Mouse (Mus musculus) adrenal gland, adult 18-20 months (tissue): ENCODE measurements around the gene Arg1. TPM values are rescaled to one million over a fixed set of nuclear protein-coding genes. Genes with fewer than 3 reads are reported as not detected.

Source experiments
- DNase-seq, 2 experiments: peaks; one replicate each; pipeline ENCODE4 v3.0.0; 2021 to 2022; ENCODE audit warnings: low spot score in 2 of 2
- long read RNA-seq, 2 experiments: library from polyadenylated mRNA; stranded (forward); transcript quantifications; one replicate each; pipeline ENCODE4 v2.0.0; 2021
- total RNA-seq, 2 experiments: library from RNA; stranded (reverse); gene quantifications; 1 replicate in 1 of 2; 2 replicates in 1 of 2; pipeline ENCODE4 v1.2.3; 2021

Arg1 gene
- under 1 TPM; 0.19 to 0.27 TPM for total RNA-seq
- long read RNA-seq, experiment 1: 0 reads
- long read RNA-seq, experiment 2: 0 reads

DNA sequence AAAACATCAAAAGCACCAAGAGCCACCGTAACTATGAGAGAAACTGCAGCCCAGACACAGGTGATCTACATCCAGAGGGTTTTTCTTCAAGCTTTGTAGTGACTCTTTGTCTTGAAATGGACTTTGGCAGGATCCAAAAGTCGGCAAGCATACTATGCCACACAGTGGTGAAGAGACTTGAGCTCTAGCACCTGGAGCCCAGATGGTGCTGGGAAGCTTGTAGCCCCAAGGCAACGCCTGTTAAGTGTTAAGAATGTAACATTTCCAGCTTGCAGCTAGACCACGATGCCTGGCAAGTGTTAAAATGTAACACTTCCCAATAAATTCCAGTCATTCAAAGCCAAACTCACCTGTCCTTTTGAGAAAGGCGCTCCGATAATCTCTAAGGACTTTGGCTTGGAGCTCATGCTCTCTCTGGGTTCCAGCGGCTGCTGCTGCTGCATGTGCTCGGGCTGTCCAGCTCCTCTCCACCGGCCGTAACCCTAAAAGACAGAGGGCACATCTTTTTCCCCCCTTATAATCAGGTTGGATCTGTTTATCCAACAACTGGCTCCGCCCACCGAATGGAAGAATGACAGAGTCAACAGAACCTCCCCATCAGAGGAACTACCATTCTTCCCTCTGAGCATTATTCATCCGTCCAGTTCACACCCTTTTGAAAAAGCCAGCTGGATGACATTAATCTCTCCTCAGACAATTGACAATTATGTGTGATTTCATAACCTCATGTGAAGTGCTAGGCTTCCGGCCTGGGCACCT is at the start of gene Arg1:
Gene Arg1, minus strand, starts transcription at position 523 of the 759 bp plus-strand sequence.
- DNase-seq: no peak

GRCm38 (mm10) chr10:24973845-24974514 is 46.7 kb upstream of the Arg1 start:
- no peak for DNase-seq

DNA sequence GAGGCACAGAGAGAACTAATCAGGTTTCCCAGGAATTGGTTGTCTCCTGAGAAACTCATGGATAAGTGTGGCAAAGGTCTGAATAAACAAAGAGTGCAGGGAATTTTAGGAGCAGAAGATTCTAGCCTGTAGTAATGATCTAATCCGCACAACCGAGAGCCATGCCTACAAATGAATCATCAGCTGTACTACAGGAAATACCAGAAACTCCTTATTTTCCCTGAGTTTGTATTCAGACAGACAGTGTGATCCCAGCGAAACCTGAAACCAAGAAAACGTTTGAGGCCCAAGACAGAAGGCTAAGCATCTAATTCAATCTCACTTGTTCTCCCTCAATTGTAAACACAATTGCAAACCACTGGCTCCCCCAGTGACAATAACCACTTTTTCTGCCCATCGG is 46.1 kb upstream of the Arg1 start:
- DNase-seq: no peak

GRCm38 (mm10) chr10:24972923-24973322 is 45.6 kb upstream of the Arg1 start:
- DNase-seq: no peak

GRCm38 (mm10) chr10:24965821-24966550 is 38.7 kb upstream of the Arg1 start:
- DNase-seq: no peak

DNA sequence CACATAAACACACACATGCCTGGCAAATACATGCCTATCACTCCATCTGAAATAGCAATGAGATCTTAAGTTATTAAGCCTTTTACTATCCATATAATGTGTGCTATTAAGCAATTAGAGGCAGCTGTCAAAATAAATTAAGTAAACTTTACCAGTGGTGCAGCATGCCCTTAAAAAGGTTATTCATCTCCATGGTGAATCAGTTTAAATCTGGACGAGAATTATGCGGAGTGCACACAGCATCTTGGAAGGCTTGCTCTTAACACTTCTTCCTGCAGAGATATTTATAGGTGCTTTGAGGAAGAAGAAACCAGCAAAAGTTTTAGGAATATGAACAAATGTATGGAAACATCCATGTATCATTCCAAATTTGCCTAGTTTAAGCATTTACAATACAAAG is 34.6 kb upstream of the Arg1 start:
- DNase-seq: no peak

DNA sequence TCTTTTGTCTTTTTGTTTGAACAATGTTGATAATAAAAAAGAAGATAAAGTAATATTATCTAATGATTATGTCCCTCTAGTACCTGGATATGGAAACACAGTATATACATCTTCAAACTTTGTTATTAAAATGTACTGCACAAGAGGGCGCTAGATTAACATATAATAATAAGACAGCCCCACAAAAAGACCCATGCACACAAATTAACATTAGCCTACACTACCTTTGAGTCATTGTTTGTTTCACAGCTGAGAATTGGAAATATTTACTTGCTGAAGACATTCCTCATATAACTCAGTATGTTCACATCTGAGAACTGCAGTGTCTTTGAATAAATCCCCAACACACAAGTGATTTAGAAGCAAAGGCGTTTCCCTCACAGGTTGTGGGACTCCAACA is 33.8 kb upstream of the Arg1 start:
- DNase-seq: no peak

- DNase-seq: peak in 1 of 2 experiments; percentile 21
These were observed 32.0 kb upstream of the Arg1 start for GRCm38 (mm10) chr10:24959043-24959916.

DNA sequence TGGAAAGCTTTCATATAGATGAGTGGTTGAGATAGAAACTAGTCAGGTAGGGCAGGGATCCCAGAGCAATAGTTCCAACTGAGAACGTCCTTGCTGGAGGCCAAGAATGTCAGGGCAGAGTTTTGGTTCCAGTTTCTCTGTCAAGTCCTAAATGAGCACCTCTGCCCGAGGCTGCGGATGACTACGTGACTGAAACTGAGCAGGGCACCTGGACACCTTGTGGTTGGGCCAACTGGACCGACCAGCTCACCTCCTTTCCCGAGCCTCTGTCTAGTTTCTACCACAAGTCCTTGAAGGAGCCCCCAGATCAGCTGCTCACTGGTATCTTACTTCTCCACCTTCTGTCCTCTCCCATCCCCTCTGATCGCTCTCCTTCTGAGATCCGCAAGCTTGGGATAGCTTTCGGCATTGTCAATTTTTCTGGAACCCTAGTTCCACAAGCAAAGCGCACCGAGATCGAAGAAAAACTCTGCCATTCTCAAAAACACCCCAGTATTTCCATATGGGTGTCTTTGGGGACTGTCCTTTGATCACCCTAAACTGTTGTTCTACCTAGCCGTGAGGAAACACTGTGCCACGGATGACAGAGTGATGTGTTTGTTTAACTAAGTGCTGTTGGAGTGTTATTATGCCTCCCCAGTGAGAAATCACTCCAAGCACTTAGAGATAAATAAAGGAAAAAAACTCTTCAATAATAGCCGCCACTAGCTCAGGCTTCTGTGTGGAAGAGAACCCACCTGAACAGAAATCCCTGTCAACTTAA is 31.2 kb upstream of the Arg1 start:
- no peak for DNase-seq

DNA sequence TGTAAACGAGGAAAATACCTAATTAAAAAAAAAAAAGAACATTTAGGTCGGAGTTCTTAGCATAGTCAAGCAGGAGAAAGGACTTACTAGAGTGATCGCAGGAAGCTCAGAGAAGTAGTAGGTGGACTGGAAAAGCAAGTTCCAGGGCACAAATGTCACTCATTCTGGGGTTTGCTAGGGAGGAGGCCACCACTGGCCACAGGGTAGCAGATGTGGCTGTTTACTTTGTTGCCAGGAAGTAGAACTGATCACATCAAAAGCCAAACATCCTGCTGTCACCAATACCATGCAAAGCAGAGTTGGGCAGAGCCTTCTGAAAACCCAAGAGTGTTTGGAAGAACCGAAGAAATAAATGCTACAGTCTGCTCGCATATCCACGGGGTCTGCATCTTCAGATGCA is 26.6 kb upstream of the Arg1 start:
- DNase-seq: no peak

GRCm38 (mm10) chr10:24952549-24952948 is 25.3 kb upstream of the Arg1 start:
- no peak for DNase-seq

GRCm38 (mm10) chr10:24951575-24951974 is 24.3 kb upstream of the Arg1 start:
- DNase-seq: no peak

DNA sequence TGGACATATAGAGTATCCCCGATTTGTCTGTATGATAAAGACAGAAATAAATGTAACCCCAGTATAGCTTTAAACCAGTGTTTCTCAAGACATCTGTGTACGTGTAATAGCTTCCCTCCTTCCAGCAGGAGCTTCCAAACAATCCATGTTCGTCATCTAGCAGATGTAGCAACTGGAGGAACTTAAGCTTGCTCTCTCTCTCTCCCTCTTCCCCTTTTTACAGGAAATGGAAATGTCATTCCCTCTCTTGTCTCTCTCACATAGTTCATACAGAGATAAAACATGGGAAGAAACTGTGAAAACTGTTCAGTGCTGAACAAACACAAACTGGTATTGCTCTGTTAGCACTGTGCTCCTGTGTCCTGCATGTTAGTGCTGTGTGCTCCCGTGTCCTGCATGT is 22.9 kb upstream of the Arg1 start:
- no peak for DNase-seq

GRCm38 (mm10) chr10:24948278-24948677 is 21.0 kb upstream of the Arg1 start:
- DNase-seq: no peak

DNA sequence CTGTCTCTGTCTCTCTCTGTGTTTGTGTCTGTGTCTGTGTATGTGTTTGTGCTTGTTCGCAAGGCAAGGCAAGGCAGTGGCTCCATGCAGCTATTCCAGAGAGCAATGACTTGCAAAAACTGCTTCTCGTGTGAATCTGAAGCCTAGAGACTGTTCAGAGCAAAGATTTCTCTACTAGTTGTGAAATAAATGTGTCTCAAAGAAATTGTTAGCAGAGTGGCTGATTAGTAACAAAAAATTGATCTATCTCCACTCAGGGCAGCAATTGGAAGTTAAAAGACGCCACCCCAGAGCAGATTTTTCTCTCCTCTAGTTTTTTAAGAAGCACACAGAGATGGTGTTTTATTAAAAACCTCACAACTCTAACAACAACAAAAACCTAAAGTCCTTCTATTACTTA is 20.6 kb upstream of the Arg1 start:
- no peak for DNase-seq

DNA sequence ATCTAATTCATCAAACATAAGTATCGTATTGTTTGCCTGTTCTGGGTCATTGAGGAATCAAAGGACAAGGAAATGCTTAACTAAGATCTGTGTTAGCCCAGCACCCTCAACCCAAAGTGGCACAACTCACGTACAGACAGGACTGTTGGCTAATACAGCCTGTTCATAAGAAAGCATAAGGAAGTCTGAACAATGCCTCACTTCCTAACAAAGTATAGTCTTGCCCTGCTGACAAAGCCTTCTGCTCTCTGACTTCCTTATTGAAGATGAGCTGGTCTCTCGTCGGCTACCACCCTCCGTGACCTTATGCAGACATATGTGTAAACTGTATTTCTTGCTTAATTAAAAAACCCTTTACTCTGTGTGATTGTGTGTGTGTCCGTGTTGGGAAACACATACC is 2.9 kb upstream of the Arg1 start:
- DNase-seq: no peak

DNA sequence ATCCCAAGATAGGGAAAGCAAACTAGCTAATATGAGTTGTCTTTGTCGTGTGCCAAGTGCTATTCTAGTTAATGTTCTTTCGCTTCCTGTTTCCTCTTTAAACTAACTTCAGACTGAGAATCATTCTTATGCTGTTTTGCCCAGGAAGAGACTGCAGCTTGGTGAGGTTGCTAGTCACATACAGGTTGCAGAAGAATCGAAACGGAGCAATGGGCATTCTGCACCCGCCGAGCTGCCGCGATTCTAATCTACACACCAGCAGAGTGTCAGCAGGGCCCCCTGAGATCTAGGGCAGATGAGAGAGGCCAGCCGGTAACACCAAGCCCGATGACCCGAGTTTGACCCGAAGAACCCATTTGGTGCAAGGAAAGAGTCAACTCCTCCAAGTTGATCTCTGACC is 788 bp upstream of the Arg1 start:
- DNase-seq: no peak

DNA sequence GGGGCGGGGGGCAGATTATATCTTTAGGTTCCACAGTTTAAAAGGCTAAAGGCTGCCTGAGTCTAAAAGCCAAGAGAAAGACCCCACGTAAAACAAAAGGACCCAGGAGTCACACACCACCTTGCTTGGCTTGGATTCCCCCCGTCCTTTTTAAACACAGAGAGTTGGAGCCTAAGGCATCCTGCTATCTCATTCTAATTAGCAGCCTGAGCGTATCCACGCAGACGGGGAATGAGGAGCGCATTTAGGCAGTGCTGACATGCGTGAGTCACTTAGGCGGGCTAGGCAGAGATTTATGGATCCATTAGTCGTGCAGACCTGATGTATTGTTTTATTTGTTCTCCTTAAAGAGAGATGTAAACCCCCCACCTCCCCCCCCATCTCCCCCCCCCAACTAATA is 904 bp downstream of the Arg1 start:
- DNase-seq: no peak

DNA sequence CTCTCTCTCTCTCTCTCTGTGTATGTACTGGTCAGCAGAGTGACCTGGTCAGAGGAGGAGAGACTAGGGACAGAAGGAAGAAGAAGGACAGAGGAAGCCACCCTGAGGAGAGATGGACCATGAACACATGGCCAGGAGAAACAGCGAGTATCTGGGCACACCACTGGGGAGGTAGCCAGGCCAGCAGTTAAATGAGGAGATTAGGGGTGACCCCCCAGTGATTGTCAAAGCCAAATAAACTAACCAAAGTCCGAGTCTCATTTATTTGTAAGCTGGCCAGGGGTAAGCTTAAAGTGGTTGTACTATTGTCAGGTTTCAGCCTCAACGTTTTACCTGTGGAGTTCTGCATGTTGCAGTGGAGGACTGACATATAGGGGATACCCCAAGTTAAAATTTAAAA is 3.0 kb downstream of the Arg1 start:
- DNase-seq: no peak

GRCm38 (mm10) chr10:24922977-24923376 is 4.3 kb downstream of the Arg1 start:
- DNase-seq: no peak
